Mouse (Mus musculus) lung, postnatal 0 days (tissue): ENCODE measurements around the gene Lhx4.

Experiments
- CTCF ChIP-seq: IDR thresholded peaks from 2 replicates; pipeline ENCODE4 v1.5.1; 2016; ENCODE audit warnings: antibody characterized with exemption, mild to moderate bottlenecking
- EP300 ChIP-seq: IDR thresholded peaks from 2 replicates; pipeline ENCODE4 v1.6.1; 2016; ENCODE audit warnings: antibody characterized with exemption, mild to moderate bottlenecking, control low read depth

- TF ChIP-seq CTCF (no peak), EP300 (no peak)
These were observed 836 bp downstream of the Lhx4 start for GRCm38 (mm10) chr1:155750517-155751178.
